Mouse (Mus musculus) kidney, adult 18-20 months (tissue): ENCODE measurements at regions not wholly inside any gene's neighbourhood (a gene's known extent, or its start where the extent isn't known, plus 50 kb on each side); places are given as distances from the start of the nearest gene placed in this dataset.
"Not testable (repeated sequence)": the region's sequence is repeated elsewhere in the genome, so short reads cannot be mapped to it uniquely, and the experiment has no call there.

Experiments used
- DNase-seq: peaks from one replicate; pipeline ENCODE4 v3.0.0; 2021

- peak; percentile 19 for DNase-seq
Measured at GRCm38 (mm10) chr13:99729145-99729544, 171.7 kb downstream of the Cartpt start.

DNA sequence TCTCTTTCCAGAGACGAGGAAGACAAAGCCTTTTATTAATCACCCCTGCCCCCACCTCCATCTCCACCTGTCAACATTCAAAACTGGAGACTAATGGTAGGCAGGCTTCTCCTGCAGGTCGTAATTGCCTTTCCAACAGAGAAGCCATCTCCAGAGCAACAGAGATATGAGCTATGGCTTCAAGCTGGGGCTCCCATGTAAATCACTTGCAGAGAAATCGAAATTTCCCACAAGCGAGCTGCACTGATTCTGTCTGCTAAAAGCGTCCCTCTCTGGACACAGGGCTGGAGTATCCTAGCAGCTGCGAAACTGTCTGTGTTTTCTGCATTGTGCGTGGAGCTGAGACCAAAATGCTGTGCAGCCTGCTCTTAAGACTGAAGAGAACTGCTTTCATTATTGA is 176.6 kb downstream of the Cartpt start:
- DNase-seq: no peak

GRCm38 (mm10) chr13:99723237-99723981 is 177.5 kb downstream of the Cartpt start:
- peak; percentile 12 for DNase-seq

DNA sequence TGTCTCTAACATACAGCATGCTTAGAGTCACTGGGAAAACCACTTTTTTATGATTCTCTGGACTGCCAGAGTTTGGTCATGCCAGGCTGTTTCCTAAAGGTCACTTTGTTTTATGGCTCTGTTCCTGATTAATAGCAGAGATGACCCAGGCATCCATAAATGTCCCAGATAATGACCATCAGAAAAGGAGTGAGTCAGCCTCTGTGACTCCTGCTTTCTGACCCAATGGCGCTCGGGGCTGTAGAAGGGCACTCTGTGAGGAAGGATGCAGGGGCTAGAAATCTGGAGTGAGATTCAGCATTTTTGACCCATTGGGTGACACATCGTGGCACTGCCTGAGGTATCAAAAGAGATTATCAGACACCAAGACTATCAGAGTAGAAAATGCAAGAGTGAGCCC is 180.3 kb downstream of the Cartpt start:
- DNase-seq: no peak

DNA sequence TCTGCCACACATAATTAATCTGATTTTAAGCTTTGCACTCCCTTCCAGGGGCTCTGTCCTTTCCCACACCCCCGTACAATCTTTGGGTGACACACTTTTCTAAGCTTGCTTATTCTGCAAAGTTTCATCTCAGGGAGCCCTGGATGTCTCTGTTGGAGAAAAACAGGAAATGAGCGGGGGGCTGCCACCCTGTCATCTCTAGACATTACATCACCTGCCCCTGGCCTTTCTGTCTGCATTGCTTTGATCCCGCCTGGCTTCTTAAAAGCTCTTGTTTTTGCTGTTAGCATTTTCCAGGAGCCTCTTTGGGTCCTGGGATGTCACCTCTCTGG is 180.2 kb upstream of the Map1b start:
- DNase-seq: no peak

DNA sequence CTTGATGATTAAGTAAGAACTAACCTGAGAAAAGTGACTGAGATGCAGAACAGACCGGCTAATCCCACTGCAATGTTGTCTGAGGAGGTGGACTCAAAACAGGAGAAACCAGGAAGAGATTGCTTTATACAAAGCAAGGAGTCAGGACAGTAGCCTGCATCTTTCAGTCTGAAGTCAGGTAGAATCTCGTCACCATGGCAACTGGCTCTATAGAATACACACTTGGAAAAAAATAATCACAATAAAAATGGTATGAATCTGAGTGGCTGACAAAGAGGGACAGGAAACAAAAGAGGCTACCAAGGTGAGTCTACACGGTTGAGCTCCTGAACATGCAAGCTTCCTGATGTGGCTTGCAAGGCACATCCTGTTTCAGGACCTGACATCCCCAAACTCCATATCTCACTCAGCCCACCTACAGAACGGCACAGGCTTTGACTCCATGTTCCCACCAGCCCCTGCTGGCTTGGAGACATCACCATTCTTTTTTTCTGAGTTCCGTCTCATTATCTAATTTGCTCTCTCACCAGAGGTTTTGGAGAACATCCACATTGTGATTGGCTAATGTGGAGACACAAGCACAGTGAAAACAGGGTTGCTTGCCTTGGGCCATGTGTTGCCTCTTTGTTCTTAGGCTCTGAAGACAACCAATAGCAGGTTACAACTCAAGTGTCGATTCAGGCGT is 179.7 kb upstream of the Map1b start:
- no peak for DNase-seq

GRCm38 (mm10) chr13:99679934-99680333 is 163.6 kb upstream of the Map1b start:
- DNase-seq: no peak

DNA sequence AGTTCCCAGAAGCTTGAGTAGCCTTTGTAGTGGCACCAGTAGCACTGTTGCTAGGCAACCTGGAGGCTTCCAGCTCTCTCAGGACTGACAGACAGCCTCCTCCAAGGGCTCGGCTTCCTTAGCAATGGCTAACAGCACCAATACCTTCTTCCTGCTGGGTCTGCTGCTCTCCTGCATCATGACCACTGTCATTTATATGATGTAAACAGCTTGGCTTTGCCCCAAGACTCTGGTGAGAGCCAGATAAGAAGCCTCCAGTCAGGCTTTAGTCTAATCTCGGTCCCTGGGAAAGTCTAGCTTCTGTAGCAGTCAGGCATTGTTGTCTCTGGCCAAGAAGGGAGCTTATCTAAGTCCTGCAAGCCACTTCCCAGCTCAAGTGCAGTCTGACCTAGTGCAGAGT is 163.1 kb upstream of the Map1b start:
- no peak for DNase-seq

DNA sequence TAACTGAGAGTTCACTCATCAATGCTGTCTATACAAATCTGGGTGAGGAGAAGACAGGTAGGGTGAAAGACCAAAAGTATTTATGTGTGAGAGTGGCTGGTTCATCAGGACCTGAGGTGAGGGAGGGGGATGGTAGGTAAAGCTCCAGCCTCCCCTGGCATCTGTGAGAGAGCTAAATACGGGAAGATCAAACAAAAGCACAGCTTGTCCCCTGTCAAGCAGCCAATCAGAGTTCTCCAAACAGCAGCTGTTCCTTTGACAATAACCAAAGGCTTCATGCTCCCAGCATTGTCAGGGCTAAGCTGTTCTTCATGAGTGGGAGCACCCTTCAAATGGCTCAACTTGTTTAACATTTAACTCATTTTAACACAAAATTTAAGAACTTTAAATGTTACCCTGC is 160.1 kb upstream of the Map1b start:
- DNase-seq: no peak

- no peak for DNase-seq
Measured at GRCm38 (mm10) chr13:99675951-99676350, 159.6 kb upstream of the Map1b start.

- no peak for DNase-seq
Measured at GRCm38 (mm10) chr13:99672714-99673113, 156.4 kb upstream of the Map1b start.

DNA sequence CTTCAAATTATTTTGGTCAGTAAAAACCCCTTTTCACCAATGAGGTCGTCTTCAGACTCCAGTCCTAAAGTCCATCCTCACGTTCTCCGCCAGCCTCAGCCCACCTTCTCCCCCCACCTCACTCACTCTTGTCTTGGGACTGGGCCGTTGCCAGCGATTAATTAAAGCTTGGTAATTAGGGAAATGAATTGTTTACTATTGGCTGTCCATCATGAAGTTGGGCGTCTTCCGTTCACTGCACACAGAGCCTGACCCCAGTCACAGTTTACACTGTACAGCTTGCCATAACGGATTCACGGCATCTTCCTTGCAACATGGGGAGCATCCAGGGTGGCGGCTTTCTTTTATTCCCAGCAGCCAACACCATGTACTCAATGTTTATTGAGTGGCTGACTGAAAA is 155.4 kb upstream of the Map1b start:
- DNase-seq: no peak

GRCm38 (mm10) chr13:99669987-99670534 is 153.7 kb upstream of the Map1b start:
- no peak for DNase-seq

DNA sequence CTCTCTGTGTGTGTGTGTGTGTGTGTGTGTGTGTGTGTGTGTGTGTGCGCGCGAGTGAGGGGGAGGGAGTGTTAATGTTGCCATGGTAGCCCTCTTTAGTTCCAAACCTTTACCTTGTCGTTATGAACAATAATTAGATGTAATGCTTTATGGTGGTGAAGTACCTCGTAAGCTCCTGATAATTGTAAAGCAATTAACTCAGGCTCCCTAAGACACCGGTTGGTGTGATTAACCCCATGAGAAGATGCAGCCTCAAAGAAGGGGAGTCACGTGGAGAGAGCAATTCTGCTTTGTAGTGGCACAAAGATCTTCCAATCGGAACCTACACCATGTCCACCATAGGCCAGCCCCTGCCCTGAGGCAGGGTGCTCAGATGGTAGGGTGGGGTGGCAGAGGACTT is 152.3 kb upstream of the Map1b start:
- no peak for DNase-seq

DNA sequence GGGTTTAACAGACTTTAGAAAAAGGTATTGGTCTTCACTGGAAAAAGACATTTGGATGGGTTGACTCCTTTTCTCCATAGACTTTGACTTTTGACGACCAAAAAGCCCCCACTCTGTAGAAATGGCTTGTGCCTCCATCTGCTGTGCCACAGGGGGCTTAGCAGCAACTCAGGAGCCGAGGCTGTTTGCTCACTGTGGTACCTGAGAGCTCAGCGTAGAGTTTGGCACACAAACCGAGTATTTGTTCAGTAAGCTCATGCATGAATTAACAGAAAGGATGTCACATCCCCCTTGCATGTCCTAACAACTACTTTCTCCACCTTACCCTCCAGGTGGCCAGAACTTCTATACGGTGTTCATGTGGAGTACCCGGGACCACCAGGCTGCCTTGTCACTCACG is 149.7 kb upstream of the Map1b start:
- DNase-seq: no peak

GRCm38 (mm10) chr13:99663422-99663821 is 147.1 kb upstream of the Map1b start:
- not testable (repeated sequence) for DNase-seq

GRCm38 (mm10) chr13:99647661-99648204 is 131.4 kb upstream of the Map1b start:
- DNase-seq: no peak

- DNase-seq: no peak
Measured at GRCm38 (mm10) chr13:99644771-99645170, 128.4 kb upstream of the Map1b start.

- no peak for DNase-seq
Measured at GRCm38 (mm10) chr13:99642811-99643210, 126.5 kb upstream of the Map1b start.

- DNase-seq: no peak
Measured at GRCm38 (mm10) chr13:99642301-99642700, 126.0 kb upstream of the Map1b start.

DNA sequence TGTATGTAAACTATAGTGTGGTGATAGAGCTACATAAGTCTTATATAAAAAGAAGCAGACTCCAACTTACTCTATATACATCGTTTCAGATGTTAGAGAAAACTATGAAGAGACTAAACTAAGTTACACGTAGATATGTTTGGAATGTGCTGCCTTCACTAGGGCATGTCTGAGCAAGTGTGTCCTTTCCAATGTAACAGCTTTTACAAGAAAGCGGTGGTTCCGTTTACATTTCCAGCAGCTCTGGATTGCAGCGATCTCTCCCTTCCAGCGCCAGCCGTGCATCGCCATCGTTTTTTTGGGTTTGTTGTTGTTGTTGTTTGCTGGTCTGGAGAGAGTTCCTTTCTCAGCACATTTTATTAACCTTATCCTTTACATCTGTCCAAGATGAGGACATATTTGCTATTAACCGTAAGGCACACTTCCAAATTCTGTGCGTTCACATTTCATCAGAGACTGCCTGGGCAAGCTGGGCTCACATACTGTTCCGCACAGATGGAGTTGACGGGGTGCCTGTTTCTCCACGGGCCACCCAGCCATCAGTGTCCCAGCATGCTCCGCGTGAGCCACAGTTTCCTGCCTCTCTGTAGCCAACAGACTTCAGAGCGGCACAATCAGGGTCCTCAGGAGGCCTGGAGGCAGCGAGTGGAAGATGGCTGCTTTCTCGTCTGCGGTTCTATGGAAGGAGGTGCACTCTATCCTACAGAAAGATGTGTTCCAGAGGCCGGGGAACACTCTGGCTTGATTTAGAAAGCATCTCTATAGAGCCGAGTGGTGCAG is 125.2 kb upstream of the Map1b start:
- no peak for DNase-seq

- no peak for DNase-seq
Measured at GRCm38 (mm10) chr13:99632706-99633105, 116.4 kb upstream of the Map1b start.

- no peak for DNase-seq
Measured at GRCm38 (mm10) chr13:99630800-99631199, 114.5 kb upstream of the Map1b start.
